In the genomic region with DNA sequence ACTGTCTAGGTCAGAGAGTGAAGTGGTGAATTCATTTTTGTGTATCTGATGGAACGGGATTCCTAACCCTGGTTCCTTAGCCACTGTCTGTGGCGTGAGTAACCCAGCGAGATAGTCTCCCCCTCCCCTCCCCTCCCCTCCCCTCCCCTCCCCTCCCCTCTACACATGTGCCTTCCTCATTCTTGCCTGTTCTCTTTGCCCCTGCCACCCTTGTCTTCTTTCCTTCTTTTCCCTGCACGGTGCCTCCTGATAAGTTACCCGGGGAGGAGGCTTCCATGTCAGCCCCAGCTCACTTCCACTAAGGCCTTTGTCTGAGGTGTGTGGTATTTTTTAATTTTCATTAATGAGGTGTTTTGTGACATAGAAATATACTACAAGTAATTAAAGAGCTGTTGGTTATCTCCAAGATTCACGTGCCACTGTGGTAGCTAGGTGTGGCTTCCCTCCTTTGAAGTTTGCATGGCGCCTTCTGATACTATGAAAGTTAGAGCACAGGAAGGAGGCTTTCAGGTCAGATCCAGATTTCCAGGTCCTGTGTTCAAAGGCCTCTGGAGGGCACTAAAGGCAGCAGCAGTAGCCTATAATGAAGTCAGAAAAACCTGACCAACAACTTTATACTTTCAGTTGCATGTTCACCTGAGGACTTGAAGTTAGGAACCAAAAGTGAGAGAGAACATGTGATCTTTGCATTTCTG, we compare ENCODE assay signal across 11 mouse cellular contexts. TPM values are rescaled to one million over a fixed set of nuclear protein-coding genes. Genes with fewer than 3 reads are reported as not detected.
DNase-seq lines count a peak whose midpoint lies in the region; ATAC-seq and TF ChIP-seq lines count a peak whose summit lies in the region.
"Had no signal": no experiment of that assay in that cellular context is flagged by ENCODE, and none has a peak within 500 bp of the region (broad histone marks: within the 10 kb centered on the region; RNA-seq: fewer than 3 reads in every experiment).

No protein-coding gene starts in this region.

- H3K27ac ChIP-seq in lung, postnatal 0 days (ENCODE audit: low read length) = peak overlapping the region; percentile 20; the same call in 1 of the 2 replicates
- H3K27ac ChIP-seq in liver, embryonic 14.5 days = peak overlapping the region; percentile 77
- H3K27ac ChIP-seq in stomach, embryonic 16.5 days (ENCODE audit: low read length) = peak overlapping the region; percentile 33; the same call in 1 of the 2 replicates
- H3K27ac ChIP-seq in hindbrain, embryonic 12.5 days = no peak overlapping the region
- H3K27ac ChIP-seq: embryonic facial prominence, embryonic 10.5 days; heart, embryonic 15.5 days; midbrain, embryonic 12.5 days had no signal

- no peaks in the 10 kb centered on the region for H3K27me3 ChIP-seq in lung, postnatal 0 days (replicated peaks; ENCODE audit: insufficient read depth, low read length)
- no peaks in the 10 kb centered on the region for H3K27me3 ChIP-seq in liver, embryonic 14.5 days (ENCODE audit: control insufficient read depth, insufficient read depth, low read length)
- H3K27me3 ChIP-seq in stomach, embryonic 16.5 days (ENCODE audit: control insufficient read depth, insufficient read depth, low read length) = no peaks in the 10 kb centered on the region
- no peaks in the 10 kb centered on the region for H3K27me3 ChIP-seq in hindbrain, embryonic 12.5 days
- H3K27me3 ChIP-seq: heart, embryonic 15.5 days; midbrain, embryonic 12.5 days had no signal

- no peaks in the 10 kb centered on the region for H3K9me3 ChIP-seq in lung, postnatal 0 days (ENCODE audit: low read length)
- no peaks in the 10 kb centered on the region for H3K9me3 ChIP-seq in liver, embryonic 14.5 days (ENCODE audit: control insufficient read depth, low read length)
- H3K9me3 ChIP-seq in stomach, embryonic 16.5 days (replicated peaks; ENCODE audit: control insufficient read depth, low read length) = no peaks in the 10 kb centered on the region
- H3K9me3 ChIP-seq in hindbrain, embryonic 12.5 days (replicated peaks) = no peaks in the 10 kb centered on the region
- H3K9me3 ChIP-seq: embryonic facial prominence, embryonic 10.5 days; heart, embryonic 15.5 days; midbrain, embryonic 12.5 days had no signal

- WGBS in lung, postnatal 0 days = 31% methylated on average over 6 of the region's 7 CpGs
- 32% methylated on average over 7 of the region's 7 CpGs for WGBS in lung, adult 2 months
- WGBS in liver, embryonic 14.5 days (ENCODE audit: insufficient replicate concordance) = 8% methylated on average over 7 of the region's 7 CpGs
- 41% methylated on average over 6 of the region's 7 CpGs for WGBS in stomach, embryonic 16.5 days
- WGBS in hindbrain, embryonic 12.5 days = 56% methylated on average over 6 of the region's 7 CpGs

- no peak overlapping the region for H3K4me3 ChIP-seq in lung, postnatal 0 days (ENCODE audit: low read depth, low read length)
- no peak overlapping the region for H3K4me3 ChIP-seq in lung, adult 2 months (replicated peaks; ENCODE audit: extremely low read depth, low read depth, low read length)
- H3K4me3 ChIP-seq in liver, embryonic 14.5 days (ENCODE audit: insufficient read depth in 1 of 2, low read depth in 2 of 2, low read length in 2 of 2) = no peak overlapping the region; a peak in 1 of 4 replicates
- no peak overlapping the region for H3K4me3 ChIP-seq in stomach, embryonic 16.5 days (replicated peaks; ENCODE audit: low read length)
- no peak overlapping the region for H3K4me3 ChIP-seq in hindbrain, embryonic 12.5 days
- H3K4me3 ChIP-seq: embryonic facial prominence, embryonic 10.5 days; heart, embryonic 15.5 days; midbrain, embryonic 12.5 days had no signal

- 0 out of 2 replicates have a peak, but pooled peaks cover 7% of the 10 kb centered on the region for H3K4me1 ChIP-seq in lung, postnatal 0 days (ENCODE audit: insufficient read depth, low read depth, low read length)
- H3K4me1 ChIP-seq in lung, adult 2 months (ENCODE audit: control insufficient read depth, insufficient read depth, low read length) = no peaks in the 10 kb centered on the region; the same call in none of the 2 replicates
- peaks cover 33 to 39% of the 10 kb centered on the region in 2 experiments for H3K4me1 ChIP-seq in liver, embryonic 14.5 days (replicated peaks; ENCODE audit: control insufficient read depth in 2 of 2, insufficient read depth in 2 of 2, low read length in 1 of 2)
- H3K4me1 ChIP-seq in stomach, embryonic 16.5 days (ENCODE audit: control insufficient read depth, insufficient read depth, low read length) = peaks cover 16% of the 10 kb centered on the region; the same call in 1 of the 2 replicates
- 0 out of 2 replicates have a peak, but pooled peaks cover 2% of the 10 kb centered on the region for H3K4me1 ChIP-seq in hindbrain, embryonic 12.5 days
- H3K4me1 ChIP-seq: embryonic facial prominence, embryonic 10.5 days; midbrain, embryonic 12.5 days had no signal

- TF ChIP-seq POLR2A in lung, adult 2 months (IDR thresholded peaks at IDR 0.05; ENCODE audit: borderline replicate concordance, extremely low read depth, low read depth, low read length) = no peak

- ATAC-seq in lung, postnatal 0 days = peak; percentile 72
- peak; percentile 72 for ATAC-seq in common myeloid progenitor, adult 5-6 weeks (replicated peaks; ENCODE audit: low read depth, poor library complexity, severe bottlenecking)
- ATAC-seq in liver, embryonic 14.5 days (ENCODE audit: insufficient read depth) = peak; percentile 76
- ATAC-seq in stomach, embryonic 16.5 days (ENCODE audit: insufficient read depth, low FRiP score) = peak; percentile 64; the same call in 1 of the 2 replicates
- ATAC-seq in hindbrain, embryonic 12.5 days (ENCODE audit: low FRiP score) = no peak

- no peak overlapping the region for H3K4me2 ChIP-seq in lung, postnatal 0 days (replicated peaks; ENCODE audit: low read depth, low read length)
- peak overlapping the region; percentile 58 for H3K4me2 ChIP-seq in liver, embryonic 14.5 days (ENCODE audit: low read depth)
- H3K4me2 ChIP-seq in stomach, embryonic 16.5 days (ENCODE audit: low read depth, low read length) = no peak overlapping the region
- no peak overlapping the region for H3K4me2 ChIP-seq in hindbrain, embryonic 12.5 days (replicated peaks)
- H3K4me2 ChIP-seq: heart, embryonic 15.5 days; midbrain, embryonic 12.5 days had no signal

- peak; percentile 66 for DNase-seq in lung, postnatal 0 days (ENCODE audit: low spot score)
- no peak for DNase-seq in lung, adult 2 months
- DNase-seq in liver, embryonic 14.5 days (ENCODE audit: low read depth in 3 of 3, low spot score in 3 of 3) = peak; percentile 59 to 64 (median 61)
- DNase-seq in urinary bladder, adult 2 months (ENCODE audit: low spot score) = no peak
- DNase-seq in frontal cortex, postnatal 14 days (ENCODE audit: low spot score in 2 of 2) = no peak

- no peak for TF ChIP-seq EP300 in lung, postnatal 0 days (IDR thresholded peaks at IDR 0.05)
- TF ChIP-seq EP300 in liver, embryonic 14.5 days (IDR thresholded peaks at IDR 0.05; ENCODE audit: low read depth) = peak; percentile 80

- H3K36me3 ChIP-seq in lung, postnatal 0 days (ENCODE audit: insufficient read depth, low read length) = no peaks in the 10 kb centered on the region
- H3K36me3 ChIP-seq in liver, embryonic 14.5 days (replicated peaks; ENCODE audit: control insufficient read depth, insufficient read depth, low read depth) = no peaks in the 10 kb centered on the region
- no peaks in the 10 kb centered on the region for H3K36me3 ChIP-seq in stomach, embryonic 16.5 days (ENCODE audit: control insufficient read depth, insufficient read depth, low read length)
- H3K36me3 ChIP-seq in hindbrain, embryonic 12.5 days = no peaks in the 10 kb centered on the region
- H3K36me3 ChIP-seq: heart, embryonic 15.5 days had no signal

- no peak overlapping the region for H3K9ac ChIP-seq in lung, postnatal 0 days (replicated peaks; ENCODE audit: low read depth)
- no peak overlapping the region; the same call in 1 of the 2 replicates for H3K9ac ChIP-seq in liver, embryonic 14.5 days (replicated peaks)
- H3K9ac ChIP-seq in stomach, embryonic 16.5 days (ENCODE audit: low read length) = no peak overlapping the region
- H3K9ac ChIP-seq in hindbrain, embryonic 12.5 days = no peak overlapping the region
- H3K9ac ChIP-seq: heart, embryonic 15.5 days; midbrain, embryonic 12.5 days had no signal

- TF ChIP-seq CTCF in lung, postnatal 0 days (IDR thresholded peaks at IDR 0.05) = 0 out of 2 replicates have a peak, but pooled peaks have one; percentile 19
- TF ChIP-seq CTCF in lung, adult 2 months (IDR thresholded peaks at IDR 0.05; ENCODE audit: insufficient read depth, low read length) = no peak
- peak; percentile 20; the same call in 1 of the 2 replicates for TF ChIP-seq CTCF in liver, embryonic 14.5 days (IDR thresholded peaks at IDR 0.05; ENCODE audit: low read depth)

RNA-seq across cellular contexts. Expression of gene Arid2, which starts 57.4 kb away (rescaled TPM):
- polyA plus RNA-seq in lung, postnatal 0 days (2015; fragmentation: Nextera tagmentation; extraction: Ambion mirVana) = 15.3 and 15.7 TPM in 2 replicates
- 17.4 and 17.5 TPM in 2 replicates for polyA plus RNA-seq in lung, adult 2 months (2012; rRNA removed)
- total RNA-seq in common myeloid progenitor, adult 5-6 weeks (2017) = 48.1 and 66.9 TPM in 2 replicates
- polyA plus RNA-seq in liver, embryonic 14.5 days (2012; rRNA removed) = 7.9 and 8.5 TPM in 2 replicates
- polyA plus RNA-seq in liver, embryonic 14.5 days (2014; fragmentation: Nextera tagmentation; extraction: Ambion mirVana) = 8.1 and 10.2 TPM in 2 replicates
- polyA plus RNA-seq in stomach, embryonic 16.5 days (2015; fragmentation: Nextera tagmentation; extraction: Ambion mirVana) = 17.1 and 19.7 TPM in 2 replicates
- polyA plus RNA-seq in hindbrain, embryonic 12.5 days (2016; fragmentation: Nextera tagmentation; extraction: Ambion mirVana) = 34.4 and 37.3 TPM in 2 replicates
- polyA plus RNA-seq in urinary bladder, adult 2 months (2012; rRNA removed) = 14.1 and 17.3 TPM in 2 replicates

Comparison
In these comparisons a context has a peak if more than half of its experiments do, and no peak if none do; other contexts are left out.
1. DNase-seq: peak in lung, postnatal 0 days (single experiment) and liver, embryonic 14.5 days (3 of 3); none in lung, adult 2 months (single experiment), urinary bladder, adult 2 months (single experiment) and frontal cortex, postnatal 14 days (0 of 2).